Mouse (Mus musculus): Measurements from ENCODE around the gene Gtf3c5. TPM values are rescaled to one million over a fixed set of nuclear protein-coding genes. Genes with fewer than 3 reads are reported as not detected.
A peak's percentile ranks its signal among the peaks of the same experiment; 100 is the strongest.

Gene Gtf3c5
- total and polyA plus RNA-seq, 3 experiments, result 22.5 to 50.2 TPM; not detected in 1

DNA sequence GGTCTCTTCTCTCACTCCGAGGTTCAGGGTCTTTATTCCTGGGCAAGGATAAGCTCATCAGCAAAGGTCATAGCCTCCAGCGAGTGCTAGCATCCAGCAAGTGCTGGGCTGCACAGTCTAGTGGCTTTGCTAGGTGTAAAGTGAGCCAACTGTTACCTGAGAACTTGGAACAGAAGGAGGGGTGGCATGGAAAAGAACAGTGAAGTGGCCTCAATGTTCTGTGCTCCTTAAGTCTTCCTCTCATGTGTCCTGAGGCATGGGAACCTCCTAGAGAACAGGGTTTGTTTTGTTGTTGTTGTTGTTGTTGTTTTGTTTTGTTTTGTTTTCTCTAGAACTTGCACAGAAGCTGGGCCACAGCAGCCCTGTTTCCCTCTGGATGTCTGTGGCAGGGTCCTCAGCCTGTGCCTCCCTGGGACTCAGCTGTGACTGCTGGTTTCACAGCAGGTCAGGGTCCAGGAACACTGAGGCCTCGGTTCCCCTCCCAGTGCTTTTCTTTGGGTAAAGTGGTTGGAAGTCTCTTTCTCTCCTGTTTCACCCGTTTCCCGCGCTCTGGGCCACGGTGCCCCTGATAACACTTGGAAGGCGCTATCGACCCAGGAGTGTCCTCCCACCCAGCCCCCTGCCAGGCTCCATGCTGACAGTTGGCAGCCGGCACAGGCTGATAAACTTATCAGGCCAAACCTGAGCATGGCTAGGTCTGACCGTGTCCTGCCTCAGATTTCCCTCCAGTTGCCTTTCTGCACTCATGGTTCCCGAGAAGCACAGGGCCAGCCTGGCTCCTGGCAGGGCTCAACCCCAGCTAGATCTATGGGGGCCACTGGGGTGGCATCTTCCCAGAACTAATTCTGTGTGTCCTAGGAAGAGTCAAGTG is 18.4 kb upstream of the Gtf3c5 start (continued):
- no peak; the same call in 1 of the 2 replicates for TF ChIP-seq MAFK (IDR thresholded peaks at IDR 0.05; ENCODE audit: borderline replicate concordance, low read depth, low read length)
- no peak for TF ChIP-seq NRF1 (IDR thresholded peaks at IDR 0.05; ENCODE audit: insufficient read depth, low read depth, low read length, poor library complexity, severe bottlenecking)
- TF ChIP-seq UBTF (IDR thresholded peaks at IDR 0.05; ENCODE audit: borderline replicate concordance, insufficient read depth, low read depth, low read length), result 0 out of 2 replicates have a peak, but pooled peaks have one; percentile 44
- TF ChIP-seq TAL1 (IDR thresholded peaks at IDR 0.05; ENCODE audit: low read length), result peak; percentile 100

- Histone ChIP-seq H3K4me1 (ENCODE audit: control insufficient read depth in 1 of 2, insufficient read depth in 2 of 2, low read length in 2 of 2) (peaks cover 39 to 74% of the 10 kb centered on the region in 2 experiments), H3K27ac (ENCODE audit: control insufficient read depth, low read depth, low read length) (peak overlapping the region; percentile 100), H3K27me3 (ENCODE audit: control insufficient read depth in 1 of 2, insufficient read depth in 2 of 2, low read length in 2 of 2) (no peaks in the 10 kb centered on the region), H3K36me3 (ENCODE audit: control insufficient read depth in 1 of 2, insufficient read depth in 2 of 2, low read length in 2 of 2) (peaks cover 0 to 68% of the 10 kb centered on the region in 2 experiments; a peak in 2 of 4 replicates), H3K79me2 (ENCODE audit: control insufficient read depth, insufficient read depth, low read length, poor library complexity) (peaks cover 2% of the 10 kb centered on the region; the same call in 1 of the 2 replicates), H3K9me3 (replicated peaks; ENCODE audit: insufficient read depth, low read length) (no peaks in the 10 kb centered on the region), H3K4me3 (ENCODE audit: control insufficient read depth in 1 of 2, insufficient read depth in 1 of 2, low read depth in 2 of 2, low read length in 2 of 2) (no peak overlapping the region), H3K9ac (ENCODE audit: control insufficient read depth, low read depth, low read length, poor library complexity, severe bottlenecking) (peak overlapping the region; percentile 84)
- peak; percentile 47 for DNase-seq (ENCODE audit: low read depth, low spot score)
- TF ChIP-seq POLR2AphosphoS2 (IDR thresholded peaks at IDR 0.05; ENCODE audit: low read length), result no peak
- no peak for TF ChIP-seq ZC3H11A (IDR thresholded peaks at IDR 0.05; ENCODE audit: low read depth, low read length)
- no peak for TF ChIP-seq MAFK (IDR thresholded peaks at IDR 0.05; ENCODE audit: borderline replicate concordance, low read depth, low read length)
- TF ChIP-seq TCF12 (IDR thresholded peaks at IDR 0.05; ENCODE audit: low read depth, low read length), result 0 out of 2 replicates have a peak, but pooled peaks have one; percentile 14
- no peak for TF ChIP-seq RAD21 (IDR thresholded peaks at IDR 0.05; ENCODE audit: low read depth, low read length)
- TF ChIP-seq USF2 (IDR thresholded peaks at IDR 0.05; ENCODE audit: borderline replicate concordance in 1 of 2, insufficient read depth in 1 of 2, low read depth in 1 of 2, low read length in 2 of 2), result no peak
- TF ChIP-seq NELFE (IDR thresholded peaks at IDR 0.05; ENCODE audit: low read depth, low read length), result no peak
- no peak for TF ChIP-seq ETS1 (IDR thresholded peaks at IDR 0.05; ENCODE audit: low read depth, low read length)
- TF ChIP-seq HCFC1 (IDR thresholded peaks at IDR 0.05; ENCODE audit: low read depth, low read length), result no peak
- TF ChIP-seq MAZ (IDR thresholded peaks at IDR 0.05; ENCODE audit: low read depth, low read length), result no peak
- no peak; the same call in 1 of the 2 replicates for TF ChIP-seq CHD1 (IDR thresholded peaks at IDR 0.05; ENCODE audit: low read depth, low read length)
- TF ChIP-seq GABPA (IDR thresholded peaks at IDR 0.05; ENCODE audit: low read depth, low read length), result no peak
- TF ChIP-seq MEF2A (IDR thresholded peaks at IDR 0.05; ENCODE audit: extremely low read depth, insufficient replicate concordance, low read depth, low read length, poor library complexity, severe bottlenecking), result no peak
- TF ChIP-seq E2F4 (IDR thresholded peaks at IDR 0.05; ENCODE audit: borderline replicate concordance, low read depth, low read length), result no peak
- TF ChIP-seq ZMIZ1 (IDR thresholded peaks at IDR 0.05; ENCODE audit: low read depth, low read length), result no peak
- peak in 1 of 2 experiments; percentile 11; a peak in 1 of 4 replicates for TF ChIP-seq EP300 (IDR thresholded peaks at IDR 0.05; ENCODE audit: low read depth in 1 of 2, low read length in 2 of 2)
- TF ChIP-seq POLR2AphosphoS5 (IDR thresholded peaks at IDR 0.05; ENCODE audit: borderline replicate concordance, low read depth, low read length), result no peak
Observed at GRCm38 (mm10) chr2:28599569-28599900, 16.0 kb upstream of the Gtf3c5 start.

Measured in MEL (cell line).